Mouse (Mus musculus) cerebellum, adult 18-20 months (tissue): ENCODE measurements around the gene Mfap1a.
"Not testable (repeated sequence)": the region's sequence is repeated elsewhere in the genome, so short reads cannot be mapped to it uniquely, and the experiment has no call there.

Experiments
- DNase-seq, 2 experiments: peaks; one replicate each; pipeline ENCODE4 v3.0.0; 2021

The Mfap1a gene

DNA sequence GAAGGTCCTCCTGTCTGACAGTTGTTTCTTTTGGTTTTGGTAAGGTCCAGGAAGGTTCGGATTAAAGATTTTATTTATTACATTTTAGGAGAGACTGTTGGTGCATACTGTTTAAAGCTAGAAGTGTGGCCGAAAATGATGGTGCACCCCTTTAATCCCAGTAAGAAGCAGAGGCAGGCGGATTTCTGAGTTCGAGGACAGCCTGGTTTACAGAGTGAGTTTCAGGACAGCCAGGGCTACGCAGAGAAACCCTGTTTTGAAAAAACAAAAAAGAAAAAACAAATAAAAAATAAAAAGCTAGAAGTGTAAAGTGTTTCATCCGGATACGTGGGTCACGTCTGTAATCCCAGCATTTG lies 32.3 kb downstream of the Mfap1a start:
- DNase-seq, result peak in 1 of 2 experiments; percentile 28

DNA sequence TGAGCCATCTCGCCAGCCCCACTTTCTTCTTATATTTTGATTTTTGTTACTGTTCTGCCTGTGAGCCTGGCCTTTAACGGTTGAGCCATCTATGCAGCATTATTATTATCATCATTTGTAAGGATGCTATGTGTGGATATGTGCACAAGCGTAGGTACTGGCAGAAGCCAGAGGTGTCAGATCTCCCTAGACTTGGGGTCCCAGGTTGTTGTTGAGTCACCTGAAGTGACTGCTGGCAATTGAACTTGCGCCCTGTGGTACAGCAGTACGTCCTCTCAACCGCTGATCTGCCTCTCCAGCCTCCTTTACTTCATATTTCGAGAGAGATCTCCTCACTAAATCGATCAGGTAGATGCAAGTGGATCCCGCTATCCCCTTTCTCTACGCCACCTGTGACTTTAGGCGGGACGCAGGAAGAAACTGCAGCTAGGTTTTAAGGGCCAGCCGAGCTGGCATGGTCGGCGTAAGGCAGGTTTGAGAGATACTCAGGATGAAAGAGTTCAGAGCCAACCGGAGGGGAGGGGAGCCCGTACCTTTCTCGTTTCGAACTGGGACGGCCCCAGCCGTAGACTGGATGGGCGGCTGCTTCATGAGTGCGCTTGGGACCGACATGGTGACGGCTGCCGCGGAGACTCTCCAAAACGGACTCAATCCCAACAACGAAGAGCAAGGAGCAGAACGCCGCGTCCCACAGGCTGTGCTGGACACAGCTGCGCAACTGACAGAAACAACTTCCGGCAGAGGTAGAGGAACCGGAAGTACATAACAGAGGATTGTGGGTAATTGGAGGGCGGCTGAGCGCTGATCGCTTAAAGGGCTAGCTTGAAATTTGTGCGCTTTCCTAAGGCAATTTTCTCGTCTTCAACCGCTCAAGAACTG lies 32.9 kb downstream of the Mfap1a start, which contains the start of gene Mfap1b:
TSS of gene Mfap1b (minus strand) at position 767 of the 879 bp plus-strand sequence.
- DNase-seq, result peak; percentile 83 to 87

DNA sequence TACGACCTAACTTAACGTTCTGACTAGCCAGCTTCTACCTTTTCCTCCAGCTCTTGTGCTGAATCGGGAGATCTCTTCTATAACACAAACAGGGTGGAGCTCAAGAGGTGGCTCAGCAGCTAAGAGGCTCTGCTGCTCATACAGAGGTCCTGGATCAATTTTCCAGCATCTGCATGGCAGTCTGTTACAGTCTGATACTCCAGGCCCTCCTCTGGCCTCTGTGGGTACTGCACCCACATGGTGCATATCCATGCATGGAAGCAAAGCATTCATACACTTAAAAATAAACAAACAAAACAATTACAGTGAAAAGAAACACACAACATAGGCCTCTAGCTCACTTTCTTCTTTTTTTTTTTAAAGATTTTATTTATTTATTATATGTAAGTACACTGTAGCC lies 33.7 kb downstream of the Mfap1a start:
- not testable (repeated sequence) for DNase-seq

DNA sequence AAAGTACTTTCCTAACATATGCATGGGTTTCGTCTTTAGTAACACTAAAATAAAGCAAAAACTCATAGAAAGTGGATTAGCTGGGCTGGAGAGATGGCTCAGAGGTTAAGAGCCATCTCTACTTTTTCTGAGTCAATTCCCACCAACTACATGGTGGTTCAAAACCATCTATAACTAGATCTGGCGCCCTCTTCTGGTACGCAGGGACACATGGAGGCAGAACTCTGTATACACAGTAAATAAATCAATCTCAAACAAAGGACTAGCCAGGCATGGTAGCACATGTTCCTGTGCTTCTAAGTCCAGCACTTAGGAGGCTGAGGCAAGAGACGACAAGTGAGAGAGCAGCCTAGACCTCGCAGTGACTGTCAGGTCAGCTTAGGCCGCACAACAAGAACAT lies 37.5 kb downstream of the Mfap1a start:
- not testable (repeated sequence) for DNase-seq

DNA sequence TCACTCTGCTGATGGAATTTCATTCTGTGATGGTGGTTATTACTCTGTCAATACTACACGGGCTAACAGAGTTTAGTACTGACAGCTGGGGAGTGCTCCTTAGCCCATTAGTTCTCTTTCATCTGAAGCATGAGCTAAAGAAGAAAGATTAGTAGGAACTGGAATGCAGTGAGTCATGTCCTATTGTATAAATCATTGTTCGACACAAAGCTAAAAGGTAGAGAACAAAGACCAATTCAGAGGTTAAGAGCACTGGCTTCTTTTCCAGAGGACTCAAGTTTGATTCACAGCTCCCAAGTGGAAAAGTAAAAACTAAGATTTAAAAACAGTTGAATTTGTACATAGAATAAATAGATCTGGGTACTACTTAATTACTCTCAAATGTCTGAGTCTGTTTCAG lies 46.4 kb downstream of the Mfap1a start:
- no peak for DNase-seq

DNA sequence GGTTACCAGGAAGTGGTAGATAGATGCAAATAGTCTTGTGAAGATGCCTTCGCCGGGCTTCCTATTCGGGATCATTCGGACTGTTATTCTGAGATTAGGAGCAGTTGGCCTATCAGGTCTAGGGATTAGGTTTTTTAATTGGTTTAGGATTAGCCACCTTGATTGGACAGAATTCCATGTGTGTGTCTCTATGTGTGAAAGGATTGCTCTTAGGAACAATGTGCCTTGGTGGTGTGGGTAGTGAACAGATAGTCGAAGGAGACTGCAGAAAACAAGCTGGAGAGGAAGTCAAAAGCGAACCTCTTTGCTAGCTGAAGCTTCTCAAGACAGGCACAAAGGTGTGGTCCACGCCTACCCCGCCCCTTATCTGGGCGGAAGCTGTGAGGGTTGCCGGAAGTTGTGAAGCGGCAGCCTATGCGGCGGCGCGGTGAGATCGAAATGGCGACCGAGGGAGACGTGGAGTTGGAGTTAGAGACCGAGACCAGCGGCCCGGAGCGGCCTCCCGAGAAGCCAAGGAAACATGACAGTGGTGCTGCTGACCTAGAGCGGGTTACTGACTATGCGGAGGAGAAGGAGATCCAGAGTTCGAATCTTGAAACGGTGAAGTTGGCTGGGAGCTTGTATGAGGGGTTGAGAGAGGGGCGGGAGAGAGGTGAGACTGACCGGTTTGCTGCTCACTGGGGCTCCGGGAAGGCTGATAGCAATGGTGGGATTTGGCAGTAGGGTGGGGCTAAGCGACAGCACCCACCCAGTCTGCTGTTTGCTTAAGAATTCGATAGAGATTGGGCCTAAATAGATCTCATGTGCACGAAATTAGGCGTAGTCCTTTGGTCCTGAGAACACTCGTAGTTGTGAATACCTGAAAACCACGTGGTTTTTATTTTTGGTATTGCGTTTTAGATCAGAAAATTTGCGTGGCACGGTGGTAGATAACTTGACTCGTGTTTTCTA lies 49.5 kb downstream of the Mfap1a start, which contains the start of gene Serinc4:
TSS of gene Serinc4 (minus strand) at position 90 of the 951 bp plus-strand sequence.
- DNase-seq, result peak; percentile 78 to 82

DNA sequence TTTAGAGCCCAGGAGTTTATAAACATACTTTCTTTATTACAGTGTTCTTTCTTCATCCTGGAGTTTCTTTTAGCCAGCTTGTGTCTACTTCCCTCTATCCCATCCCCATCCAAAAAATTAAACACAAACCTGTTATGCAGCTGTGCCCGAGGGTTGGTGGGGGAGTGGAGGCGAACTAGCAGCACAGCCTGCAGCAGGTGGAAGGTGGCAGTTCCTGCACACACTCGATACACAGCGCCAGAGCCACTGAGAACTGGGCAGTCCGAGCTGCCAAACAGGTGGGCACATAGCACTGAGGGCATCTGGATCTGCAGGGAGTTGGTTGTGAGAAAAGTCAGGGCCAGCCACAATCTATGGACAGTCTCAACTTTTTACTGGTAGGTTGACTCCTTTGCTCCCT lies 50.9 kb downstream of the Mfap1a start:
- DNase-seq, result no peak

DNA sequence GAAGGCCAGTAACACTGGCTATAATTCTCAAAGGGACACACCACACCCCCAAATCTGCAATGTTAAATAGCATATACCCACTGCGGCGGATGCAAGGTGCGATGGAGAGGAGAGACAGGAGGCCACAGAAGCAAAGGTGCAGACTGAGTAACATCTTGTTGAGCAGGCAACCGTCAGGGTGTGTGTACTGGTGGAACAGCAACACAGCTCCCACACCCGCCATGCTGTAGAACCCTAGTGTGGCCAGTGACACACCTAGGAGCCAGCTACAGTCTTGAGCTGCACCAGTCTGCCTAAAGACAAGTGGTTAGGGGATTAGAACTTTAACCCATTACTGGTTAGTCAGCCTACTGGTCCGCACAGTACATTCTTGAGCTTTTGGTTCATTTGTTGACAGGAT lies 52.5 kb downstream of the Mfap1a start:
- no peak for DNase-seq

DNA sequence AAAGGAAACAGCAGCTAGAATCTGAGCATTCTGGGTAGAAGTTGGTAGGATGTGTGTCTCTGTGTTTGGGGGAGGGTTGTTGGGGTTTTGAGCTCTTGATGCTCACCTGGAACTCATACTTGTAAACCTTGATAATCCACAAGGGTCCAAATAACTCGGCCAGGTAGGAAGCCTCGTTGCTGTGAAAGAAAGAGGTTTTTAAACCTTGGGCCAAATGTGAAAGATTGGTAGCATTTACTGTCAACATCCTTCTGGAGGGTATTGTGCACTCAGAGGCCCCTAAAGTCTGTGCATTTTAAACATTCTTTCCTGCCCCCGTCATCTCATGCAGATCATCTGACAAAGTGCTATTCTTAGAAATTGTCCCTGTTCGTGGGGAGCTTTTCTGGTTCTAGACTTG lies 53.5 kb downstream of the Mfap1a start, which contains the start of gene Hypk:
TSS of gene Hypk (plus strand) at position 301 of the 400 bp plus-strand sequence.
- DNase-seq, result no peak

DNA sequence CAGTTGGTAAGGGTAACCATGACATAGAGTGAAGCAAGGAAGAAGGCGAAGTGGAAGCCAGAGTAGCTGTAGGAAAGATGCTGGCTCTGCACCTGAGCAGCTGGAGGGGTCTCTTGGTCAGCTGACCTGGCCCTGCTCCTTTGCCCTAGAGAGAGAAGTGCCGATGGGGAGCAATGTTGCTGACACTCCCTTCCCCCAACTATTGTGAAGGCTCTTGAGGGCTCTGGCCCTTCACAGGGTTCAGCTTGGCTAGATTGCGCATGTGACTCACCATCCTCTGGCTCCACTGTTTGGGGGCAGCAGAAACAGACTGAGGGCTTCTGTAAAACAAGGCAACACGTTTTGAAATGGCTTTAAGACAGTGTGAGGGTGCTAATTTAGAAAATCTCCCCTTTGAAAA lies 54.1 kb downstream of the Mfap1a start:
- no peak for DNase-seq

DNA sequence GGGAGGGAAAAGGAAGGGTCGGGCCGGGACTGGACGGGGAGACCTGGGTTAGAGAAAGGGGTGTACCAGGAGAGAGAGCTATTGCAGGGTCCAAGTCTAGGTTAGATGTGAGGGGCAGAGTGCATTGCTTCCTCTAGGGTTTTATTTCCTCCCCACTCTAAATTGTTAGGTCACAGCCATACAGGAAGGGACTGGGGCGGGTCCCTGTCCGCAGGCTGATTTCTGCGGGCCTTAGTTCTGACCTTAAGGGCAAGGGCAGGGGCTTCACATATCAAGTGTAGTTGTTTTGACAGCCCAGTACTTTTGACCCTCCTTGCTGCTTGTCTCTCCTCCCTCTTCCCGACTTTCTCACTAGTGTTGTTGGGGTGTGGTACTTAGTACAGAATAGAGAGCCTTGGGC lies 56.4 kb downstream of the Mfap1a start:
- no peak for DNase-seq

DNA sequence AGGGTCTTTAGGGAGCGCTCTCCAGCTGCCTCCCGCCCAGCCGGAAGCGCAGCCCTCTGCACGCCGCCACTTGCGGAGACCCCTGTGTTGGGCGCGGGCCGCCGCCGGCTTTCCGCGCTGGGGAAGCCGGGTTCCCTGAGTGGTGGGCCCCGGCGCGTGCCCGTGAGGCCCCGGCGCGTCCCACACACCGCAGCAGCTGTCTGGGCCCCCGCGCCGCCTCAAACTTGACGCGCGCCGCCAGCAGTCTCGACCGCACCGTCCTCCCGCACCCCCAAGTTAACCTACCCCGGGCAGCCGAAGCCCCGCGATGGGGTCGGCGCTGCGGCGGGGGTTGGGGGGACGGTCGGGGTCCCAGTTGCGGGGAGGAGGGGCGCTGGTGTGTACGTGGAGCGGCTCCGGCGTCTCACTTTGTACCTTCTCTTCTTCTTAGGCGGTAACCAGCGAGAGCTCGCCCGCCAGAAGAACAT lies 56.9 kb downstream of the Mfap1a start:
- no peak for DNase-seq

DNA sequence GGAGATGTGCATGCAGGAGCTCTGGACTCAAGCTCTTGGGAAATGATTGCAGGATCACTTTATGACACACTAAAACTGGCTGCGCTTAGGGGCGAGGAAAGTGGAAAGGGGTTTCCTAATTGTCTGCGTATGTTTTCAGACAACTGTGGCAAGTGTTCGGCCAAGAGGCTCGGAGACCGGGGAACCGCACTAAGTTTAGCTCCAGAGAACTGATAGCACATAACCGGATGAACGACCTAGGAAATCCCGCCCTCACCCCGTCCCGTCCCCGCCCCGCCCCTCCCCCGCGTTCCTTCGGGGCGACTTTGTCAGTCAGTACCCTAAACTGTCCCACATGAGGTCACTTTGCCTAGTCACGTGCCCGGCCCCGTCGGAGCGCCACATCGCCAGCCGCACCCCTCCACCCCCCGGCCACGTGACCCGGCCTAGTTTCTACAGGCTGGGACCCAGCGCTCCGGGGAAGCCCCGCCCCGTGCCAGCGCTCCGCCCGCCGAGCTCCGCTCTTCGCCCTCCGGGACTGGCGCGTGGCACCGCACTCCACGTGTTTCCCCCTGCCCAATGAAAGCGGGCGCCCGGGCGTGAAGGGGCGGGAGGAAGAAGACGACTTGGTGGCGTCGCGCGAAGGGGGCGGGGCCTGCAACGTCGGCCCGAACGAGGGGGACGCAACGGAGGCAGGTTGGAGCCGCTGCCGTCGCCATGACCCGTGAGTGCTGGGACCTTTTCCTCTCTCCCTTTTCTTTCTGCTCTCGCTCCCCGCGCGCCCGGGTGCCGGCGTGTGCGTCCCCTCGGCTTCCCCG lies 57.5 kb downstream of the Mfap1a start, which contains the start of gene Serf2:
TSS of gene Serf2 (plus strand) at position 457 of the 797 bp plus-strand sequence.
- peak; percentile 98 to 99 for DNase-seq

DNA sequence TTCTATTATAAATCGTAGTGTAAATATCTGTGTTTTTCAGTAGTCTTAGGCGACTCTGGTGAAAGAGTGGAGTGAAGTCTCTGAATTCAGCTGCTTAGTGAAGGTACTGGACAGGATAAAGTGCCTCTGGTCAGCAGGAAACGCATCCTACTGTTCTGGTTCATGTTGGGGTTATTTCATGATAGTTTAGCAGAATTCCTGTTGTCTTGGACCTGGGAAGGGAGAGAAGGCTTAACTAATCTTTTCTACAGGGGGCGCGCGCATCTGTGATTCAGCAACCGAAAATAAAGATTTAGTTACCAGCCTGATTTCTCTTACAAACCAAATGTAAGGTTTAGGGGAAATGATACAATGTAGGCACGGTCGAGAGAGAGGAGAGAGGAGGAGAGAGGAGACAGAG lies 58.3 kb downstream of the Mfap1a start:
- DNase-seq, result peak; percentile 32 to 38

DNA sequence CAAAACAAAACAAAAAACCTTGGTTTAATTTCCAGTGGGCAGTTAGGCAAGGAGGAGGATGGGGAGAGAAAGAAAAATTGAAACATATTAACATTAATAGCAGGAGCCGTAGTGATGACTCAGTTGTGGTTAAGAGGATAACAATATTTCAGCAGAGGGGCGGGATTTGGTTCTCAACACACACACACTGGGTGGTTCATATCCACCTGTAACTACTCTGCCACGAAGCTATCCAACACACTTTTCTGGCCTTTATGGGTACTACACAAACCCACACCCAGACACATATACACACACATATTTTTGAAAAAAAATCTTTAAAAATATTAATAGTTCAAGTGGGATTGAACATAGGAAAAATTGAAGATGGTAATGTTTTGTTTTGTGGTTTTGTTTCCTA lies 59.5 kb downstream of the Mfap1a start:
- no peak for DNase-seq

DNA sequence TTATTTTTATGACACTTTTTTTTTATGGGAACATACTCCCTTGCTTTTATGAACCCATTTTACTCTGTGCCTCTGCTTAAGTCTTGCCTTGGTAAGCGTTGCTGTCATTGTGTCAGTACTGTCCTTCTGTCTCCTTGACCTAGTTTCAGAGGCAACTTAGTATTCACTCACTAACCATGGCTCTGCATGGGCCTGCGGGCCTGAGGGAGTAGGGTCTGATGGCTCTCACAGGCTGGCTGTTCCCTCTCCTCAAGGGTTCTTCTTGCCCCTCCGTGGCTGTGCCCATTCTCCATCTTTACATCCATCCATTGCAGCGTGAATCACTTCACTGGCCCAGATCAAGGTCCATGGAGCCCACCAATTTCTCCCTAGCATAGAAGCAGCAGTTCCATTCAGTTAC lies 60.0 kb downstream of the Mfap1a start:
- DNase-seq, result no peak

DNA sequence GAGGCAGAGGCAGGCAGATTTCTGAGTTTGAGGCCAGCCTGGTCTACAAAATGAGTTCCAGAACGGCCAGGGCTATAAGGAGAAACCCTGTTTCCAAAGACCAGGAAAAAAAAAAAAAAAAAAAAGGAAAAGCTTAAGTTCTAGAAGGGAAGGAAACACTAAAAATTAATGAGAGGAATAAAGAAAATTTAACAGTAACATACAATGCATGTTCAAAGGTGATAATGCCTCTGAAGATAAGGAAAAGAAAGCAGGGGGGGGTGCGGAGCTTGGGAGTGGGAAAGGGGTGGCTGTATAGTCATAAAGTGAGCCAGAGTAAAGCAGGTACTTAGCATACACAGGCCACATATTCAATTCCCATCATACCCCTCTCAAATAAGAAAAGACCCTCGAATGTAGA lies 61.3 kb downstream of the Mfap1a start:
- no peak for DNase-seq

DNA sequence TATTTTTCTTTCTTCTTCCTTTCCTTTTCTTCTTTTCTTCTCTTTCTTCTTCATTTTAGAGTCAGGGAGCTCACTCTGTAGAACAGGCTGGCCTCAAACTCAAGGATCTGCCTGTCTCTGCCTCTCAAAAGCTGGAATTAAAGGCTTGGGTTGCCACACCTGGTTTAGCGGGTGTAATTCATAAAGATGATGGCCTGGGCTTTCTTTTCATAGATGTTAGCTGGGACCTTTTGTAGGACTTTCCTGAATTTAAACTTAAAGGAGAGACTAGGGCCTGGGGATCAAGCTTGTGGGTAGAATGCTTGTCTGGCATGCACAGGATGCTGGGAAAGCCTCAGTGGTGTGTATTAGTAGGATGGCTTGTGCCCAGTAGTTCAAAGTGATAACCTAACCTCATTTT lies 62.3 kb downstream of the Mfap1a start, which contains the start of gene Ell3:
TSS of gene Ell3 (minus strand) at position 101 of the 400 bp plus-strand sequence.
- DNase-seq, result no peak

DNA sequence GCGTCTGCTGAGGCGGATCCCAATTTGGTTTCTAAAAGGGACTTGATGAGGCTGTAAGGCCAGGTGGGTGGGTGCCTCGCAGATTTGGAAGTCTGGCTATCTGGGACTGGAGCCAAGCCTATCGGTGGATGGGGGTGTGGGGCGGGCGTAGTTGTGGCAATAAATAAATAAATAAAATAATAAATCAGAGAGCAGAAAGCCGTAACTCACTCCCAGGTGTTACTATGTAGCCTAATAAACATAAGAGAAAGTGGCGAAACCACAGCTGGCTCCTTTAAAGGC lies 63.5 kb downstream of the Mfap1a start:
- DNase-seq, result no peak

DNA sequence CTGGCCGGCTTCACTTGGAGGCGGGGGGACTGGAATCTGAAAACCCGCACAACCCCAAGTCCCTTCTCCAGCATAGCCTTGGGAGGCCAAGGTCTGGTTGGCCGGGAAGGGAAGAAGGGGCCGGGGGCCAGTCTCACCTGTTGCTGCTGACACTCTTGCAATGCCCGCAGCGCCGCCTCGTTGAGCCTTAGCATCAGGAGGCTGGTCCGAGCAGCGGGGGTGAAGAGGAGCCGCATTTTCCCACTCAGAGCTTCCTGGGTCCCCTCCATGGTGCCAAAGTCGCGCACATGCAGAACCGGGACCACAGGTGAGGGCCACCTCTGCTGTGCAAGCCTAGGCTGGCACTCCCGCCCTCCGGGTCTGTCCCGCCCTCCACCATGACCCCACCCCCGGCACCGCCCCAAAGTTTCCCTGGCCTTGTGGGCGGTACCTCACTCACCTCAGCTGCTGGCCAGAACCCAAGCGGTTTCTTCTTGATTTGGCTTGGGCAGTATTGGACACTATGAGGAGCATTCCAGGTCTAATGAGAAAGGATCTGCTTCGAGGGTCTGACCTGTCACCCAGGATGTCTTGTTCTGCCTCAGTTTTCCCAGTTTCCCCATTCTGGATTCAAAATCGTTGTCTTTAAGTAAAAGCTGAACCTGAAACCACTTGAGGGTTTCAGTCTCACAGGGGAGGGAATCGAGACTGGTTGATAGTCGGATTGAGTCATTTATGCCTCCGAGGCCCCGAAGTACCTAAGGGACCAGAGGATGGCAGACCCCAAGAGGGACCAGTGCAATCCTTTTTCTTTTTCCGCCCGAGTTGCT lies 64.0 kb downstream of the Mfap1a start:
- DNase-seq, result peak; percentile 68 to 70
